Mouse (Mus musculus) small intestine, adult 2 months (tissue): ENCODE measurements around the gene Mtg2.

Experiments
- CTCF ChIP-seq: fragments of 200-500 bp; IDR thresholded peaks from 2 replicates; pipeline ENCODE4 v1.5.1; 2012; ENCODE audit warnings: low read depth, mild to moderate bottlenecking, control low read depth, inconsistent platforms, low read length, moderate library complexity, mixed read lengths; ENCODE audit not compliant: insufficient replicate concordance, insufficient read length; ENCODE audit errors: extremely low read depth
- POLR2A ChIP-seq: fragments of 200-500 bp; IDR thresholded peaks from 2 replicates; pipeline ENCODE4 v1.6.1; 2012; ENCODE audit warnings: low read depth, mild to moderate bottlenecking, control low read depth, inconsistent platforms, low read length, moderate library complexity

GRCm38 (mm10) chr2:180133911-180134310, 63.5 kb downstream of the Mtg2 start:
- TF ChIP-seq CTCF (no peak), POLR2A (no peak)
